Mouse (Mus musculus): ENCODE results near the gene Pars2.

- TF ChIP-seq GATA1 (IDR thresholded peaks at IDR 0.05; ENCODE audit: low read length) (no peak), TAL1 (IDR thresholded peaks at IDR 0.05; ENCODE audit: low read length) (no peak)
Measured at GRCm38 (mm10) chr4:106664697-106665096, 13.8 kb downstream of the Pars2 start.
